Comparison of ENCODE assay signal across 17 mouse cellular contexts in genomic region chr6:135543863-135544262, GRCm38 (mm10).
DNase-seq lines count a peak whose midpoint lies in the region; ATAC-seq and TF ChIP-seq lines count a peak whose summit lies in the region.
"Had no signal": no experiment of that assay in that cellular context is flagged by ENCODE, and none has a peak within 500 bp of the region (broad histone marks: within the 10 kb centered on the region; RNA-seq: fewer than 3 reads in every experiment).

No protein-coding gene starts in this region.

- DNase-seq in kidney, adult 8-10 months, result peak; percentile 75 to 83
- DNase-seq in neural tube, embryonic 10.5 days (ENCODE audit: extremely low spot score, low spot score), result no peak
- DNase-seq in forebrain, postnatal 0 days, result no peak
- DNase-seq in lung, postnatal 14 days, result no peak
- no peak for DNase-seq in thymus, postnatal 25 days
- DNase-seq: adrenal gland, adult 8-10 months; cerebellum, adult 18-20 months; gastrocnemius, adult 2 months; heart, postnatal 10 days; liver, embryonic 13.5 days; lung, postnatal 10 days had no signal

- no peak overlapping the region for H3K4me3 ChIP-seq in kidney, embryonic 16.5 days (ENCODE audit: low read length)
- H3K4me3 ChIP-seq in neural tube, embryonic 15.5 days (replicated peaks), result no peak overlapping the region
- no peak overlapping the region for H3K4me3 ChIP-seq in forebrain, postnatal 0 days (ENCODE audit: low read depth, low read length)
- H3K4me3 ChIP-seq: embryonic facial prominence, embryonic 13.5 days; gastrocnemius, adult 2 months; liver, embryonic 13.5 days; myocyte had no signal

- no peaks in the 10 kb centered on the region for H3K9me3 ChIP-seq in kidney, embryonic 16.5 days (ENCODE audit: low read length)
- H3K9me3 ChIP-seq in neural tube, embryonic 15.5 days (replicated peaks), result no peaks in the 10 kb centered on the region
- no peaks in the 10 kb centered on the region for H3K9me3 ChIP-seq in forebrain, postnatal 0 days (ENCODE audit: low read length)
- H3K9me3 ChIP-seq: embryonic facial prominence, embryonic 13.5 days; liver, embryonic 13.5 days had no signal

- H3K27me3 ChIP-seq in kidney, embryonic 16.5 days (ENCODE audit: insufficient read depth, low read length), result no peaks in the 10 kb centered on the region
- H3K27me3 ChIP-seq in neural tube, embryonic 15.5 days (replicated peaks), result no peaks in the 10 kb centered on the region
- no peaks in the 10 kb centered on the region for H3K27me3 ChIP-seq in forebrain, postnatal 0 days (ENCODE audit: insufficient read depth, low read length)
- H3K27me3 ChIP-seq: embryonic facial prominence, embryonic 13.5 days; liver, embryonic 13.5 days had no signal

- no peaks in the 10 kb centered on the region for H3K4me1 ChIP-seq in kidney, embryonic 16.5 days (ENCODE audit: insufficient read depth, low read length)
- peaks cover 23% of the 10 kb centered on the region; the same call in 1 of the 2 replicates for H3K4me1 ChIP-seq in neural tube, embryonic 15.5 days
- no peaks in the 10 kb centered on the region for H3K4me1 ChIP-seq in forebrain, postnatal 0 days (ENCODE audit: insufficient read depth)
- H3K4me1 ChIP-seq: liver, embryonic 13.5 days had no signal

- no peak for ATAC-seq in kidney, embryonic 16.5 days (ENCODE audit: low FRiP score, low TSS enrichment)
- ATAC-seq in neural tube, embryonic 15.5 days (ENCODE audit: low FRiP score), result no peak
- peak; percentile 52 for ATAC-seq in forebrain, postnatal 0 days

- no peak overlapping the region for H3K4me2 ChIP-seq in kidney, embryonic 16.5 days (replicated peaks; ENCODE audit: low read depth, low read length)
- no peak overlapping the region for H3K4me2 ChIP-seq in neural tube, embryonic 15.5 days
- H3K4me2 ChIP-seq in forebrain, postnatal 0 days (ENCODE audit: low read depth), result no peak overlapping the region
- H3K4me2 ChIP-seq: embryonic facial prominence, embryonic 13.5 days; hindbrain, embryonic 14.5 days; liver, embryonic 13.5 days had no signal

- WGBS in kidney, embryonic 16.5 days, result 55% methylated on average over 3 of the region's 3 CpGs
- WGBS in neural tube, embryonic 15.5 days, result 31% methylated on average over 3 of the region's 3 CpGs
- WGBS in forebrain, postnatal 0 days, result 22% methylated on average over 3 of the region's 3 CpGs

- no peak overlapping the region for H3K27ac ChIP-seq in kidney, embryonic 16.5 days (ENCODE audit: low read length)
- 0 out of 2 replicates have a peak overlapping the region, but pooled peaks have one; percentile 28 for H3K27ac ChIP-seq in neural tube, embryonic 15.5 days (replicated peaks)
- no peak overlapping the region for H3K27ac ChIP-seq in forebrain, postnatal 0 days (ENCODE audit: low read depth, low read length)
- H3K27ac ChIP-seq: embryonic facial prominence, embryonic 13.5 days; gastrocnemius, adult 2 months; hindbrain, embryonic 14.5 days; liver, embryonic 13.5 days had no signal

- TF ChIP-seq CTCF in forebrain, postnatal 0 days (IDR thresholded peaks at IDR 0.05; ENCODE audit: low read depth), result no peak

- no peak overlapping the region for H3K9ac ChIP-seq in kidney, embryonic 16.5 days (replicated peaks; ENCODE audit: low read length)
- H3K9ac ChIP-seq in neural tube, embryonic 15.5 days (replicated peaks), result no peak overlapping the region
- H3K9ac ChIP-seq in forebrain, postnatal 0 days, result no peak overlapping the region
- H3K9ac ChIP-seq: embryonic facial prominence, embryonic 13.5 days; hindbrain, embryonic 14.5 days; liver, embryonic 13.5 days had no signal

- no peaks in the 10 kb centered on the region for H3K36me3 ChIP-seq in kidney, embryonic 16.5 days (ENCODE audit: insufficient read depth, low read length)
- H3K36me3 ChIP-seq in neural tube, embryonic 15.5 days, result no peaks in the 10 kb centered on the region
- no peaks in the 10 kb centered on the region for H3K36me3 ChIP-seq in forebrain, postnatal 0 days (ENCODE audit: insufficient read depth)
- H3K36me3 ChIP-seq: embryonic facial prominence, embryonic 13.5 days; G1E; liver, embryonic 13.5 days had no signal

Comparison
In these comparisons a context has a peak if more than half of its experiments do, and no peak if none do; other contexts are left out.
1. DNase-seq: peak in kidney, adult 8-10 months (2 of 2); none in neural tube, embryonic 10.5 days (single experiment), forebrain, postnatal 0 days (single experiment), lung, postnatal 14 days (single experiment) and thymus, postnatal 25 days (single experiment).